Mouse (Mus musculus): ENCODE measurements around the gene Gm27179.
"Not testable (repeated sequence)": the region's sequence is repeated elsewhere in the genome, so short reads cannot be mapped to it uniquely, and the experiment has no call there.

Gene Gm27179

DNA sequence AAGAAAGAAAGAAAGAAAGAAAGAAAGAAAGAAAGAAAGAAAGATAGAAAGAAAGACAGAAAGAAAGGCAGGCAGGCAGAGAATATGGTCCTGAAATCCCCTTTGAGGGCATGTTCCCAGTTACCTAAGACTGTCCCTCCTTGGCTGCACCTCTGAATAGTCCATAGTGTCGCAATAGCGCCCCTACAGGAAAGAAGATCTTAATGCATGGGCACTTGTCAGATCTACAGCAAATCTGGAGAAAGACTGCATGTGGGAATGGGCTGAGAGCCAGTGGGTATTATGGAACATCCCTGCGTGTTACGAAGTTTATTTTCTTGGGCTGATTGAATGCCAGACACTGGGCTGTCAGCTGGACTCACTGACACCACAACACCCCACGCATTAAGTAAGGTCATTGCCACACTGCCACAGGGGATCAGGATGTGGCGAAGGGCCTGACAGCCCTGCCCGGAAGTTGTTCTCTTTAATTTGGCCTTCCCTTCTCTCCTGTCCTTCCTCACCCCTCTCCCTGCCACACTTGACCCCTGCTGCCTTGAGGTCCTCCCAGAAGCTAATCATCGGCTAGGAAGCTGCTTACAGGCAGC lies 42.1 kb downstream of the Gm27179 start:
- DNase-seq: not testable (repeated sequence)

DNA sequence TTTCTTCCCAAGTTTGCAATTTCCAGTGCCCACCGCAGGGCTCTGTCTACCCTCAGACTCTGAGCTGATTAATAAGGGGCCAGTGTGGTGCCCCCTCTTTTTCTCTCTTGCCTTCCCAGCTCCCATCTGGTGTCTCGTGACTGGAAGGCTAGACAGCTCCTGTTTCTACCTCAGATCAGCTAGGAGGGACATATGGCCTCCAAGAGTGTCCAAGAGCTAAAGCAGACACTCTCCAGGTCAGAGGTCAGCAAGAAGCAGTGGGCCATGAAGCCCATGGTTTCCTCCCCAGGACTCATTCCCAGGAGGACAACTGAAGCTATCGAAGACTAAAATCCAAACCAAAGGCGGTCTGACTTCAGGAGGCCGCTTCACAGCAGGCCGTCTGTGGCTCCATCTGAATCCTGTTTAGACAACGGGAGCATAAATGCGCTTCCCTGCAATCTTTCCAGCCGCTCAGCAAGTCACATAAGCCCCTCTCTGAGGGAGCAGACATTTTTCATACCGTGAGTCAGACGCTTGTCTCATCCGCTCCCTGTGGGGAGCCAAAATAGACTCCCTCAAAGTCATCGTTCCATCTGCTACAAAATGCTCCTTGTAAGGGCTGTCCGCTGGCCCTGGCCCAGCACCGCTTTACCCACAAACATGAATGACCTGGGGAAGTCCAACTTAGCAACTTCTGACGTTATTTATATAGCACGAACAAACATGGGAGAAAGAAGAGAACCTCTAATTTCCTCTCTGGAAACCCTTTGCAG lies 44.6 kb downstream of the Gm27179 start:
- DNase-seq: not testable (repeated sequence)

DNA sequence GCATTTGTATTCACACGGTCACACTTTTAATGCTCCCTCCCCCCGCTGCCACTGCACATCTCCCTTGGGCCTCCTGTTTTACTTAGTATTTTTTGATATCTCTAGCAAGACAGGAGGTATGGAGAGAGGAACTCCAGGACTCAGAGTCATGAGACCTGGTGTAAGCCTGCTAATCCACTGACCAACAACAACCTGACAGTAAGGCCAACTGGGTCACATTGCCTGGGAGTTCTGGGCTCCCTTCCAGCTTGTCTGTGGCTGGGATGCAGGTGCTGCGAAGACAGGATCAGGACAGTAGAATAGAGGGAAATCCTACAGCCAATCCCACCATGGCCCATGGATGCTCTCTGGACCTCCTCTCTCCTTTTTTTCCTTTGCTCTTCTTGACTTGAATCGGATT lies 47.9 kb downstream of the Gm27179 start:
- DNase-seq: not testable (repeated sequence)

Measured in cerebellum, adult 18-20 months (tissue).